Mouse (Mus musculus): ENCODE measurements at regions not wholly inside any gene's neighbourhood (a gene's known extent, or its start where the extent isn't known, plus 50 kb on each side); places are given as distances from the start of the nearest gene placed in this dataset.

- no peak for TF ChIP-seq TCF3 (IDR thresholded peaks at IDR 0.05; ENCODE audit: insufficient read length, low read depth)
- no peak for TF ChIP-seq MYOG (IDR thresholded peaks at IDR 0.05; ENCODE audit: control insufficient read depth in 1 of 3, insufficient read depth in 1 of 3, insufficient read length in 2 of 3, low read depth in 2 of 3)
- TF ChIP-seq MAX (IDR thresholded peaks at IDR 0.05; ENCODE audit: low read depth): no peak
Observed at GRCm38 (mm10) chr1:133543751-133544150, 66.3 kb downstream of the Snrpe start.
